Mouse (Mus musculus): Measurements from ENCODE around the gene 2700081O15Rik.

DNA sequence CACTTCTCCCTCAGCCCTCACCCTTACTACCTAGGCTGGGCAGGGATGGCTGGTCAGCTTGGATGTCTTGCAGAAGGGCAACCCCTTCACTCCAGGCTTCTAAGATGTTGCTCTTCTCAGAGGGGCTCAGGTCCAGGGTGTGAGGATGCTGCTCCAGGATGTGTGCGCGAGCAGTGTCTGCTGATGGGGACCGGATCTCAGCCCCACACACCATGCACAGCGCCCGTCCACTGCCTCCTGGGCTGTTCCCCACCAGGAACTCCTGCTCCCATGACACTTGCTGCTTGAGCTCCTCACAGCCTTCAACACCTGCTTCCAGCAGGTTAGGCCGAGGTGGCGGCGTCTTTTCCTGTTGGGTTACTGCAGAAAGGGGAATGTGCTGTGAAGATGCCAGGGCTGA lies 42.9 kb upstream of the 2700081O15Rik start:
- no peak for TF ChIP-seq CTCF (IDR thresholded peaks at IDR 0.05)
- no peak for TF ChIP-seq POLR2A (IDR thresholded peaks at IDR 0.05; ENCODE audit: insufficient read depth, low read depth, low read length)
